Mouse (Mus musculus): ENCODE results near the gene C1qtnf6. TPM values are rescaled to one million over a fixed set of nuclear protein-coding genes. Genes with fewer than 3 reads are reported as not detected.
A peak's percentile ranks its signal among the peaks of the same experiment; 100 is the strongest.

C1qtnf6 gene
- 1 to 10 TPM in 1 of 2 experiments, under 1 TPM in 1; 0.84 to 1.3 TPM for total RNA-seq (2021)
- long read RNA-seq, experiment 1, partial matches to known transcripts, result 0 of 1 reads
- long read RNA-seq, experiment 1, other reads (novel, unspliced or antisense), result 0 of 1 reads
- long read RNA-seq, experiment 2, result 0 reads

DNA sequence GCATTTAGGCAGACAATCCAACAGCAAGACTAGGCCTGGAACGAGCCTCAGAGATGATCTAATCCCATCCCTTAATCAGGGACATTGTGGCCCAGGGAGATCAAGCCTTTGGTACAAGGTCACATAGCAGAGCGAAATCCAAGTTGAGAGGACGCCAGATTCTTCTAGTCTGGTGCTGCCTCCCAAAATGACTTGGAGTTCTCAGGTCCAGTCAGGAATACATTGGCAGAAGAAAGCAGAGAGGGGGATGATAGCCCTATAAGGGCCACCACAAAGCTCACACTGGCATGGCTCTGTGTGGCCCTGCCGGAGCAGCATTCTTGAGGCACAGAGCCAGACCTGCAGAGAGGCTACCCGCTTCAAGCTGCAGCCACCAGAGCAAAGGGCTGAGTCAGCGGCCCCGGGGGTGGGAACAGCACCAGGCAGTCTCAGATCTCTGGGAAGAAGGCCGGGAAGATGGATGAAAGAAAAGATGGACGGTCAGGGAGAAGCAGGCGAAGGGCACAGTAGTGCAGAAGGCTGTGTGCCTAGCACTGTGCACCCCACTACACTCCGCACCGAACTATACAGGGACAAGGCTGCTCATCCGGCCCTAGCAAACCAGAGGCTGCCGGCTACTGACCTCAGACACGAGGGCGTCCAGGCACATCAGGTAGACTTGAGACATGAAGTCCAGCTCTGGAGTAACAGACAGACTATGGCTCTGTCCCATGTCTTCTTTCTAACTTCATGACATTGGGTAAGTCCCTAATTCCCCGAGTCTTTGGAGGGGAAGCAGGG lies at the start of gene C1qtnf6:
TSS of gene C1qtnf6 (minus strand) at position 746 of the 780 bp plus-strand sequence.
- no peak for DNase-seq (ENCODE audit: low spot score in 2 of 2)

- DNase-seq (ENCODE audit: low spot score in 2 of 2), result no peak
Observed at GRCm38 (mm10) chr15:78576284-78576810, 45.1 kb upstream of the C1qtnf6 start.

GRCm38 (mm10) chr15:78572658-78573397 lies 41.6 kb upstream of the C1qtnf6 start, which contains the start of gene Rac2:
Gene Rac2, minus strand, starts transcription at chr15:78572783.
- DNase-seq (ENCODE audit: low spot score in 2 of 2), result no peak

DNA sequence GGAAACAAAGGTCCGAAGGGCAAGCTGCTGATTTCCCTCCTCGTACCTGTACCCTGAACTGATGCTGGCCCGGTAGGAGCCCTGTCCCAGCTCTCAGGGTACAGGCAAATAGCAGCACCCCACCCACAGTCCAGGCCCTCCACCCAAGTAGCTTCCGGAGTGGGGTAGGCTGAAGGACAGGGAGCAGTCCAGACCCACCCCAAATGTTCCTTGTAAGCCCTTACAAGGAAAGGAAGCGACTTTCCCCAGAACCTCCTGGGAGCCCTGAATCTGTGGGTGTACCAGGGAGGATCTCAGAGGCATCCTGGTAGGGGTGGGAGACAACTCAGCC lies 41.0 kb upstream of the C1qtnf6 start:
- no peak for DNase-seq (ENCODE audit: low spot score in 2 of 2)

- DNase-seq (ENCODE audit: low spot score in 2 of 2), result no peak
Observed at GRCm38 (mm10) chr15:78571554-78572269, 40.5 kb upstream of the C1qtnf6 start.

DNA sequence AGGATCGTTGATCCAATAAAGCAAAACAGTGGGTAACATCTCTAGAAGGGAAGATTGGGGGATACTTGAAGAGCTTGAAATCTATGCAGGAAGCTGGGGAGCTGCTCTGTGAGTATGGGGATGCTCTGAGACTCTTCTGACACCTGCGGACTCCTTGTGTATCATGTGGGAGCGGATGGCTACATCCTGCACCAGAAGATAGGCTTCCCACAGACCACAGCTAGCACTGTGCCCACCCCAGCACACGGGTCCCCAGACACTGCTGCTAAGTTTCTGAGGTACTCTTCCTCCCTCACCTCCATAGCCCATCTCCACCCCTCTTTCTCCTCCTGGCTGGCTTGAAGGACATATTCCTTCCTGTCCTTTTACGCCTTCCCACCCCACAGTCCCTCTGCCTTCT lies 39.0 kb upstream of the C1qtnf6 start:
- DNase-seq (ENCODE audit: low spot score in 2 of 2), result no peak

GRCm38 (mm10) chr15:78567608-78568120 lies 36.4 kb upstream of the C1qtnf6 start:
- DNase-seq (ENCODE audit: low spot score in 2 of 2), result no peak

GRCm38 (mm10) chr15:78564764-78565435 lies 33.7 kb upstream of the C1qtnf6 start:
- no peak for DNase-seq (ENCODE audit: low spot score in 2 of 2)

- no peak for DNase-seq (ENCODE audit: low spot score in 2 of 2)
Observed at GRCm38 (mm10) chr15:78563937-78564336, 32.7 kb upstream of the C1qtnf6 start.

- no peak for DNase-seq (ENCODE audit: low spot score in 2 of 2)
Observed at GRCm38 (mm10) chr15:78563344-78563743, 32.1 kb upstream of the C1qtnf6 start.

DNA sequence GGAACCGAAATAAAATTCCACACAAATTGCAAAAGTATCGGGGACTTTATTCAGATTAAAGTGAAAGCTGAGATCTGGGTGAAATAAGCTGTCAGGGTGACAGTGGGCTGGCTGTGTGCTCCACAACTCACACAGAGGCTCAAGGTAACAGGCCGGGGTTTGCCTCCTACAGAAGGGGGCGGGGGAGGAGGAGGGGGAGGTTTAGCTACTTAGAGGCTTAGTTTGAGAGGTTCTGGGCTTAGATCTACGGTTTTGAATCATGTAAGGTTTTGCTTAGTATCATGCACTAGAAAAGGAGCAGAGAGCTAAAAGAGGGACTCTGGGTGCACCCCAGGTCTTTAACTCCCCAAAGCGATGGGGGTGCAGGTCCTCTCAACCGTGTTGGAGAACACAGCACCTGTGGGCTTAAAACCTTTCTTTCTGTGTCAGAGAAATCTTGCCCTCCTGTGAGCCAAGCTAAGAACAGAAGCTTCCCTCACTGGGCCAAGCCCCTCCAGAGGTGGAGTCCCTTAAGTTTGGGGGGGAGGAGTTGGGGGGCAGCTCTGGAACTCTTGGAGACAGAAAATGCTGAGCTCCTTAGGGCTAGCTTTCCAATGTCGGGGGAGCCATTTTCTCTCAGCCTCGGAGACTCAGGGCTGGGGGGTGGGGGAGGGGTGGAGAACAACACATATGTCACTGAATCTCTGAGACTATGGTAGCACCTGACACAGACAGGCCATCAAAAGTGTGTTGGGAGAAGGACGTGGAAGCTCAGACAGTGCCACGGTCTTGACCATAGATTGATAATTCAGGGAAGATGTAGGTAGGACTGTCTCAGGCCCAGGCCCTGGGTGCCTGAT lies 28.1 kb upstream of the C1qtnf6 start:
- no peak for DNase-seq (ENCODE audit: low spot score in 2 of 2)

DNA sequence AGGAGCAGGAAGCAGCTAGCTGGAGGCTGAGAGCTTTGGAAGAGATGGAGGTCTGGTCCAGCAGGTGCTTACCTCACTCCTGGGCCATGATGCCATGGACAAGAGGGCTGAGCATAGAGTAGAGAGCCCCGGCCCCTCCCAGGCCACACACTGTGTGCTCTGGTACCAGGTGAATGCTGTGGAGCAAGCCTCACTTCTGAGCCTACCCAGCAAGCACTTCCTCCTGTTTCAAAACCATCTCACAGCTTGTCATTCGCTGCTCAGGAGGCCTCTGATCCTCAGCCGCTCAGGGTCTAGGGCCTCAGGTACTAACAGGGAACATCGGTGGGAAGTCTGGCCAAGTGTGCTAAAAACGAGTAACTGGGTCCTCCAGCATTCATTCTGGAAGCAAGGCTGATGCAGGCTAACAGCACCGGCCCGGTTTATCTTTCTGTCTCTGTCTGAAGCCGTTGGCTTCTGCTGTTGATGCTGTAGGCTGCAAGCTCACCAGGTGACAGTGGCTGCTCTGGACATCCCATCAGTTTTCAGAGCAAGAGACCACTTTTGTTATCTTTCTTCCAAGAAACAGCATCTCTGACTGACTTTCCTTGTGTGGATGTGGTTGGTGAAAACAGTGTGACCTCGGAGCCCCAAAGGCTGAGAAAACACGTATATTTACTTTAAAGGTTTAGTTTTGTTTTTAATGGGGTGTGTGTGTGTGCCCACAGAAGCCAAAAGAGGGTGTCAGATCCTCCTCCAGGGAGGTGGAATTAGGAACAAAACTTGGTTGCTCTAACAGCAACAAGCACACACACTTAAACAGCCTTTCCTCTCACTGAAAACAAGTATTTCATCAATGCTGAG lies 26.7 kb upstream of the C1qtnf6 start:
- no peak for DNase-seq (ENCODE audit: low spot score in 2 of 2)

DNA sequence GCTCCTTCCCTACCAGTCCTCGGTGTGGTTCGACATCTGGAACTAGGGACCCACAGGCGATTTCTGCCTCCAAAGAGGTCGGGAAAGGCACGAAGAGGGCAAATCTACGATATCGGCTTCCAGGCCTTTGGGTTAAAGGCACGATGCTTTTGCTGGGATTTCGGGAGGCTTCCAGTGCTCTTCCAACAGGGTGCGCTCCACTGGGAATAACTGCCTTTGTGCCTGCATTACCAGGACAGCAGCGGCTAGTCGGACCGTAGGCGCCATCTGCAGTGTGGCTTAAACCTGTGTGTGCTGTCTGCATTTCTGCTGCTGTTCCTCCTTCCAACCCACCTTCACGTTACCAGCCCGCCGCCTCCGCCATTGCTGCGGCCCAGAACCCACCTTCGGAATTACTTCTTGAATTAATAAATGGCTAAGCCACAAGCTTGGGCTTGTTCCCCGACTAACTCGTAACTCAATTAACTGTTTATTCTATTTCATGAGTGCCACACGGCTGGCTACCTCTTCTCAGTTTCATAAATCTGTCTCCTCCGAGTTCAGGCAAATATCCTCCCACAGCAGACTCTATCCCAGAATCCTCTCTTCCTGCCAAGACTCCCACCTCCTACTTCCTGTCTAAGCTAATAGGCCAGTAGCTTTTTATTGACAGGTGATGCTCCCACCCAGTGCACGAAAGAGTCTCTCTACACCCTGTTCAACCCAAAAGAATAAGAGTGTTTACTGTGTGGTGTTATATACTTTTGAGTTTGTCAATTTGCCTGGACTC lies 23.5 kb upstream of the C1qtnf6 start:
- no peak for DNase-seq (ENCODE audit: low spot score in 2 of 2)

- DNase-seq (ENCODE audit: low spot score in 2 of 2), result no peak
Observed at GRCm38 (mm10) chr15:78549189-78549734, 18.0 kb upstream of the C1qtnf6 start.

GRCm38 (mm10) chr15:78548711-78549110 lies 17.5 kb upstream of the C1qtnf6 start:
- no peak for DNase-seq (ENCODE audit: low spot score in 2 of 2)

DNA sequence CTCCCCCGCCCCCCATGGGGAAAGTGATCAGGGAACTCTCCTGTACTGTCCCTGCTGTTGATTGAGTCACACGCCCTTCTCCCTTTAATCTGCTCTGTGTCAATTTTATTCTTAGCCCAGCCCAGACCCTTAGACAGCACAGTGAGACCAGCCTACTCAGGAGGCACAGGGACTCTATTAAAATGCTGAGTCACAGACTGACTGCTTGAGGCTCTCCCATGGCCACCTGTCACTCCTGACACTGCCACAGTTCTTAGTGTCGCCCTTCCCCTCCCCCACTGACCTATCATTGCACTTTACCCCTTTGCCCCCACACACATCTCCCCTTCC lies 17.1 kb upstream of the C1qtnf6 start:
- no peak for DNase-seq (ENCODE audit: low spot score in 2 of 2)

- peak in 1 of 2 experiments; percentile 46 for DNase-seq (ENCODE audit: low spot score in 2 of 2)
Observed at GRCm38 (mm10) chr15:78547415-78548335, 16.5 kb upstream of the C1qtnf6 start.
